Mouse (Mus musculus) myocyte (in vitro differentiated cells): ENCODE measurements around the gene Nt5c3b. TPM values are rescaled to one million over a fixed set of nuclear protein-coding genes. Genes with fewer than 3 reads are reported as not detected.
A peak's percentile ranks its signal among the peaks of the same experiment; 100 is the strongest.

Source experiments
- H3K27me3 ChIP-seq: one replicate; pipeline ENCODE4 v1.6.1; 2011; ENCODE audit not compliant: control insufficient read depth, insufficient read depth, insufficient read length
- H3K36me3 ChIP-seq: one replicate; pipeline ENCODE4 v1.6.1; 2011; ENCODE audit not compliant: control insufficient read depth, insufficient read depth
- H3K4me2 ChIP-seq: one replicate; pipeline ENCODE4 v1.6.1; 2011; ENCODE audit warnings: low read depth, control low read depth
- H3K4me3 ChIP-seq: one replicate; pipeline ENCODE4 v1.5.1; 2011; ENCODE audit warnings: mild to moderate bottlenecking, control low read depth, moderate library complexity
- H3K79me2 ChIP-seq: one replicate; pipeline ENCODE4 v1.6.1; 2011; ENCODE audit not compliant: control insufficient read depth, insufficient read depth
- H3ac ChIP-seq: one replicate; pipeline ENCODE4 v1.6.1; 2011; ENCODE audit not compliant: control insufficient read depth, insufficient read length
- CEBPB ChIP-seq: IDR thresholded peaks from 2 replicates; pipeline ENCODE4 v1.6.1; 2011; ENCODE audit warnings: mild to moderate bottlenecking, moderate library complexity; ENCODE audit not compliant: poor library complexity, insufficient read depth, severe bottlenecking
- E2F4 ChIP-seq: IDR thresholded peaks from one replicate; pipeline ENCODE4 v1.6.1; 2011; ENCODE audit warnings: mild to moderate bottlenecking, control low read depth, moderate library complexity; ENCODE audit not compliant: insufficient read depth
- MAX ChIP-seq: IDR thresholded peaks from one replicate; pipeline ENCODE4 v1.6.1; 2011; ENCODE audit warnings: low read depth, mild to moderate bottlenecking, control low read depth
- MYOD1 ChIP-seq, 3 experiments: IDR thresholded peaks; one replicate each; pipeline ENCODE4 v1.6.1; 2011; ENCODE audit warnings: control low read depth in 2 of 3, low read depth in 2 of 3, mild to moderate bottlenecking in 2 of 3, moderate library complexity in 1 of 3; ENCODE audit not compliant: insufficient read length in 2 of 3, control insufficient read depth in 1 of 3
- MYOG ChIP-seq, 3 experiments: IDR thresholded peaks; one replicate each; pipeline ENCODE4 v1.6.1; 2011; ENCODE audit warnings: control low read depth in 2 of 3, low read depth in 2 of 3, mild to moderate bottlenecking in 2 of 3; ENCODE audit not compliant: insufficient read length in 2 of 3, control insufficient read depth in 1 of 3, insufficient read depth in 1 of 3
- POLR2A ChIP-seq: IDR thresholded peaks from one replicate; pipeline ENCODE4 v1.6.1; 2011; ENCODE audit warnings: low read depth, mild to moderate bottlenecking, control low read depth, moderate library complexity; ENCODE audit not compliant: insufficient read length
- POLR2AphosphoS2 ChIP-seq: IDR thresholded peaks from one replicate; pipeline ENCODE4 v1.6.1; 2011; ENCODE audit warnings: low read depth, control low read depth; ENCODE audit not compliant: insufficient read length
- REST ChIP-seq: IDR thresholded peaks from one replicate; pipeline ENCODE4 v1.6.1; 2011; ENCODE audit warnings: mild to moderate bottlenecking, control low read depth, moderate library complexity; ENCODE audit not compliant: insufficient read depth, insufficient read length
- SRF ChIP-seq: IDR thresholded peaks from one replicate; pipeline ENCODE4 v1.6.1; 2011; ENCODE audit warnings: low read depth; ENCODE audit not compliant: control insufficient read depth, insufficient read length
- TCF12 ChIP-seq: IDR thresholded peaks from one replicate; pipeline ENCODE4 v1.6.1; 2011; ENCODE audit warnings: mild to moderate bottlenecking, control low read depth; ENCODE audit not compliant: poor library complexity, insufficient read depth, severe bottlenecking
- TCF3 ChIP-seq: IDR thresholded peaks from one replicate; pipeline ENCODE4 v1.6.1; 2011; ENCODE audit warnings: low read depth, control low read depth; ENCODE audit not compliant: insufficient read length
- USF1 ChIP-seq: IDR thresholded peaks from one replicate; pipeline ENCODE4 v1.6.1; 2011; ENCODE audit warnings: low read depth, mild to moderate bottlenecking, control low read depth, moderate library complexity
- polyA plus RNA-seq: library from polyadenylated mRNA; unstranded; fragments of >200 nt; fragmentation: generic; extraction: Trizol; gene quantifications from one replicate; pipeline ENCODE4 v1.2.1, GENCODE M21; 2012; ENCODE audit warnings: missing spikeins

Gene Nt5c3b
- polyA plus RNA-seq, 1 experiment = 47.6 TPM

- TF ChIP-seq MYOD1 (IDR thresholded peaks at IDR 0.05; ENCODE audit: control insufficient read depth in 1 of 3, insufficient read length in 2 of 3, low read depth in 2 of 3) (peak in 1 of 3 experiments; percentile 5), USF1 (no peak), MYOG (IDR thresholded peaks at IDR 0.05; ENCODE audit: control insufficient read depth in 1 of 3, insufficient read depth in 1 of 3, insufficient read length in 2 of 3, low read depth in 2 of 3) (peak in 1 of 3 experiments; percentile 40), TCF3 (no peak)
- Histone ChIP-seq H3K4me3 (no peak overlapping the region), H3K79me2 (no peaks in the 10 kb centered on the region), H3ac (no peak overlapping the region), H3K36me3 (no peaks in the 10 kb centered on the region), H3K27me3 (no peaks in the 10 kb centered on the region), H3K4me2 (peak overlapping the region; percentile 35)
Measured at GRCm38 (mm10) chr11:100402682-100403081, 38.9 kb downstream of the Nt5c3b start.

- H3K4me2 ChIP-seq = peak overlapping the region; percentile 35
Measured at GRCm38 (mm10) chr11:100402240-100402639, 39.4 kb downstream of the Nt5c3b start.

GRCm38 (mm10) chr11:100400842-100401241 is 40.8 kb downstream of the Nt5c3b start:
- TF ChIP-seq SRF (no peak), POLR2AphosphoS2 (no peak), REST (no peak), TCF3 (no peak), MAX (no peak), USF1 (no peak), TCF12 (no peak), E2F4 (no peak), CEBPB (no peak), MYOD1 (IDR thresholded peaks at IDR 0.05; ENCODE audit: control insufficient read depth in 1 of 3, insufficient read length in 2 of 3, low read depth in 2 of 3) (no peak), MYOG (IDR thresholded peaks at IDR 0.05; ENCODE audit: control insufficient read depth in 1 of 3, insufficient read depth in 1 of 3, insufficient read length in 2 of 3, low read depth in 2 of 3) (no peak), POLR2A (no peak)
- Histone ChIP-seq H3K4me3 (no peak overlapping the region), H3K36me3 (no peaks in the 10 kb centered on the region), H3K79me2 (peaks cover 16% of the 10 kb centered on the region), H3K27me3 (no peaks in the 10 kb centered on the region), H3ac (no peak overlapping the region), H3K4me2 (no peak overlapping the region)

More at GRCm38 (mm10) chr11:100402240-100402639, 39.4 kb downstream of the Nt5c3b start:
- Histone ChIP-seq H3K4me3 (no peak overlapping the region), H3K79me2 (peaks cover 2% of the 10 kb centered on the region), H3K36me3 (no peaks in the 10 kb centered on the region), H3K27me3 (no peaks in the 10 kb centered on the region), H3ac (no peak overlapping the region)
- TF ChIP-seq MAX = no peak
- no peak for TF ChIP-seq E2F4
- TF ChIP-seq MYOD1 (IDR thresholded peaks at IDR 0.05; ENCODE audit: control insufficient read depth in 1 of 3, insufficient read length in 2 of 3, low read depth in 2 of 3) = no peak
- no peak for TF ChIP-seq CEBPB
- TF ChIP-seq TCF12 = no peak
- TF ChIP-seq USF1 = no peak
- no peak for TF ChIP-seq POLR2AphosphoS2
- no peak for TF ChIP-seq SRF
- TF ChIP-seq POLR2A = no peak
- no peak for TF ChIP-seq MYOG (IDR thresholded peaks at IDR 0.05; ENCODE audit: control insufficient read depth in 1 of 3, insufficient read depth in 1 of 3, insufficient read length in 2 of 3, low read depth in 2 of 3)
- TF ChIP-seq REST = no peak
- TF ChIP-seq TCF3 = no peak

- Histone ChIP-seq H3K79me2 (peaks cover 23% of the 10 kb centered on the region), H3K36me3 (no peaks in the 10 kb centered on the region), H3K4me3 (no peak overlapping the region), H3ac (no peak overlapping the region), H3K27me3 (no peaks in the 10 kb centered on the region), H3K4me2 (peak overlapping the region; percentile 49)
- TF ChIP-seq CEBPB (no peak), POLR2AphosphoS2 (no peak), MYOG (IDR thresholded peaks at IDR 0.05; ENCODE audit: control insufficient read depth in 1 of 3, insufficient read depth in 1 of 3, insufficient read length in 2 of 3, low read depth in 2 of 3) (no peak), TCF3 (no peak), E2F4 (no peak), POLR2A (no peak), SRF (no peak), MYOD1 (IDR thresholded peaks at IDR 0.05; ENCODE audit: control insufficient read depth in 1 of 3, insufficient read length in 2 of 3, low read depth in 2 of 3) (no peak), REST (no peak), MAX (no peak), USF1 (no peak), TCF12 (no peak)
Measured at GRCm38 (mm10) chr11:100399727-100400538, 41.7 kb downstream of the Nt5c3b start.
